Mouse (Mus musculus) left cerebral cortex, adult 8-10 months (tissue): ENCODE results near the gene Phf21b. TPM values are rescaled to one million over a fixed set of nuclear protein-coding genes. Genes with fewer than 3 reads are reported as not detected.

ENCODE experiments used
- DNase-seq, 2 experiments: peaks; one replicate each; pipeline ENCODE4 v3.0.0; 2022; ENCODE audit warnings: low spot score in 2 of 2
- total RNA-seq, 4 experiments: library from RNA; stranded (reverse); gene quantifications; 2 replicates each; pipeline ENCODE4 v1.2.4; 2022

Phf21b gene
- total RNA-seq, 4 experiments from 2014 or later: 10.6 to 17.9 (median 14.5) TPM

GRCm38 (mm10) chr15:84778587-84778986, 77.3 kb downstream of the Phf21b start:
- no peak for DNase-seq

- no peak for DNase-seq
Measured at GRCm38 (mm10) chr15:84775421-84776174, 80.3 kb downstream of the Phf21b start.

GRCm38 (mm10) chr15:84772191-84773111, 83.4 kb downstream of the Phf21b start:
- DNase-seq: no peak

- DNase-seq: no peak
Measured at GRCm38 (mm10) chr15:84769641-84770341, 86.1 kb downstream of the Phf21b start.

GRCm38 (mm10) chr15:84768531-84768930, 87.3 kb downstream of the Phf21b start:
- DNase-seq: peak in 1 of 2 experiments; percentile 35

GRCm38 (mm10) chr15:84766621-84767020, 89.2 kb downstream of the Phf21b start:
- DNase-seq: no peak

- no peak for DNase-seq
Measured at GRCm38 (mm10) chr15:84763423-84763812, 92.4 kb downstream of the Phf21b start.

GRCm38 (mm10) chr15:84762712-84763422, 93.0 kb downstream of the Phf21b start:
- no peak for DNase-seq

GRCm38 (mm10) chr15:84758493-84758892, 97.4 kb downstream of the Phf21b start:
- DNase-seq: no peak

GRCm38 (mm10) chr15:84756426-84756825, 99.4 kb downstream of the Phf21b start:
- no peak for DNase-seq

GRCm38 (mm10) chr15:84754987-84755386, 100.9 kb downstream of the Phf21b start:
- peak in 1 of 2 experiments; percentile 69 for DNase-seq

GRCm38 (mm10) chr15:84745831-84746230, 110.0 kb downstream of the Phf21b start:
- no peak for DNase-seq

- DNase-seq: no peak
Measured at GRCm38 (mm10) chr15:84744308-84744707, 111.5 kb downstream of the Phf21b start.

- DNase-seq: no peak
Measured at GRCm38 (mm10) chr15:84743347-84743746, 112.5 kb downstream of the Phf21b start.

- DNase-seq: no peak
Measured at GRCm38 (mm10) chr15:84741573-84741972, 114.3 kb downstream of the Phf21b start.

- no peak for DNase-seq
Measured at GRCm38 (mm10) chr15:84738246-84738645, 117.6 kb downstream of the Phf21b start.

- no peak for DNase-seq
Measured at GRCm38 (mm10) chr15:84736994-84737346, 118.9 kb downstream of the Phf21b start.

GRCm38 (mm10) chr15:84736346-84736993, 119.4 kb downstream of the Phf21b start:
- DNase-seq: no peak
